Mouse (Mus musculus): ENCODE results near the gene Pdzrn3. TPM values are rescaled to one million over a fixed set of nuclear protein-coding genes. Genes with fewer than 3 reads are reported as not detected.

Pdzrn3 gene
- polyA plus RNA-seq (2015; fragmentation: Nextera tagmentation; extraction: Ambion mirVana) = 0.41 and 0.54 TPM in 2 replicates

DNA sequence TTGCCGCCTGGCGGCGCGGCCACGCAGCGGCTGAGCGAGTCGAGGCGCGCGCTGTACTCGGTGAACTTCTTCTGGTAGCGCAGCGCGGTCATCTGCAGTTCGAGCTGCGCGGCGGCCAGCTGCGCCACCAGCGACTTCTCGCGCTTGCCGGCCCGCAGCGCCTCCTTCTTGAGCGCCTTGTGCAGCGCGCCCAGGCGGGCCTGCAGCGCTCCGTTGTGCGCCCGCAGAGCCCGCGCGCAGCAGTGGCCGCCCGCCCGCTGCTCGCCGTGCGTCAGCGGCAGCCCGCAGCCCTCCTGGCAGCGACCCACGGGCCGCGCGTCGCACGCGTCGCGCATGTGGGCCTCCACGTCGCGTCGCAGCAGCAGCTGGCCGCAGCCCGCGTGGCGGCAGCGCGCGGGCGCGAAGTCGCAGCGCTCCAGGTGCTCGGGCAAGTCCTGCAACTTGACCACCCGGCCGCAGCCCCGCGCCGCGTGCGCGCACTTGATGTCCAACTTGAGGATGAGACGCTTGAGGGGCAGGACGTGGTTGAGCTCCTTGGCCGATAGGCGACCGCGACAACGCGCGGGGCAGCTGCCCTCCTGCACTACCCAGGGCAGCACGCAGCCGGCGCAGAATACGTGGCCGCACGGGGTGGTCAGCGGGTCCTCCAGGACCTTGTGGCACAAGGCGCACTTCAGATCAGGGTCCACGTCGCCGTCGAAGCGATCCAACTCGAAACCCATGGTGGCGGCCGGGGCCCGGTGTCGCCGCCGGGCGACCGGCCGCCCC, at the start of gene Pdzrn3:
Pdzrn3 (minus strand) TSS at position 731 of the 768 bp plus-strand sequence.
- Histone ChIP-seq H3K4me1 (ENCODE audit: control insufficient read depth, low read depth, low read length) (peaks cover 3% of the 10 kb centered on the region), H3K27ac (ENCODE audit: low read length) (no peak within 1 kb of the TSS), H3K36me3 (ENCODE audit: control insufficient read depth, insufficient read depth) (no peaks in the 10 kb centered on the region), H3K4me3 (ENCODE audit: low read depth, low read length) (peak within 1 kb of the TSS; percentile 55), H3K9me3 (replicated peaks; ENCODE audit: control insufficient read depth, low read length) (no peaks in the 10 kb centered on the region), H3K27me3 (ENCODE audit: control insufficient read depth, insufficient read depth, low read depth, low read length) (peaks cover 27% of the 10 kb centered on the region), H3K4me2 (ENCODE audit: low read depth, low read length) (peak within 1 kb of the TSS; percentile 68), H3K9ac (ENCODE audit: low read depth, low read length) (peak within 1 kb of the TSS; percentile 31)
- ATAC-seq (ENCODE audit: low read depth) = peak; percentile 17; the same call in 1 of the 2 replicates
- WGBS (ENCODE audit: insufficient replicate concordance) = under 1% methylated on average over 111 of the region's 111 CpGs

DNA sequence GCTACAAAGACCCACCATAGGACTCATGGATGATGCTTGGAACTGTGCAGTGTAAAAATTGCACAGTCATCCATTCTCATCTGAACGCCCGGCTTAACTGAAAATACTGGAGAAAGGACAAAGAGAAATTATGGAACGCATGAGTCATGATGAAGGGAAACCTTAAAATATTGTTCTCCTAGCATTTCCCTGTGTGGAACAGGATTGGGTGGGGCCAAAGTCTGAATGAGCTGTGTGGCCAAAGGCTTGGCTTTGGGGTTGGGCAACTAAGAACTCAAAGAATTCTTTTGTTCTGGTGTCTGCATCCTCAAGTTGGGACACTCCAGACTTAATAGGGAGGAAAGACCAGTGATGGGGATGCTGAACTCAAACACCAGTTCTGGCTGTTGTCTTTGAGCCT, 49.6 kb upstream of the Pdzrn3 start:
- H3K27ac ChIP-seq (ENCODE audit: low read length) = no peak overlapping the region
- no peaks in the 10 kb centered on the region for H3K36me3 ChIP-seq (ENCODE audit: control insufficient read depth, insufficient read depth)
- no peak overlapping the region for H3K4me2 ChIP-seq (ENCODE audit: low read depth, low read length)
- no peak overlapping the region for H3K4me3 ChIP-seq (ENCODE audit: low read depth, low read length)
- ATAC-seq (ENCODE audit: low read depth) = no peak
- H3K27me3 ChIP-seq (ENCODE audit: control insufficient read depth, insufficient read depth, low read depth, low read length) = no peaks in the 10 kb centered on the region
- WGBS (ENCODE audit: insufficient replicate concordance) = 61% methylated on average over 3 of the region's 3 CpGs
- no peaks in the 10 kb centered on the region for H3K9me3 ChIP-seq (replicated peaks; ENCODE audit: control insufficient read depth, low read length)
- H3K9ac ChIP-seq (ENCODE audit: low read depth, low read length) = no peak overlapping the region
- H3K4me1 ChIP-seq (ENCODE audit: control insufficient read depth, low read depth, low read length) = no peaks in the 10 kb centered on the region

DNA sequence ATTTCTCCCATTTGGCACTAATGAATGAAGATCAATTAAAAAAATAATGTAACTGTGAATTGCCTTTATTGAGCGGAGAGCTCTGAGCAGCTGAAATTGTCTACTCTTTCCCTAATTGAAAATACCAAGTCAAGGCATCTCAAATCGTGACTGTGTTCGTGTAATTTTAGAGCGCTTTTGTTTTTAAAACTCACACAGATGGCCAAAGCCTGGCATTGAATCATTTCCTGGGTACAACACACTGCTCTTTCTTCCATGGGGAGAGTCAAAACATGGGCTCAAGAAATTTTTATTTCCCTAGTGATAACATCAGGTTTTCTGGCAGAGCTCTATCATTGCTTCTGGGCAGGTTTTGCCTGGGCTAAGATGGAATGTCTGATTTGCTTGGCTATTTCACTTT, 48.6 kb upstream of the Pdzrn3 start:
- H3K9ac ChIP-seq (ENCODE audit: low read depth, low read length) = no peak overlapping the region
- H3K36me3 ChIP-seq (ENCODE audit: control insufficient read depth, insufficient read depth) = no peaks in the 10 kb centered on the region
- H3K4me1 ChIP-seq (ENCODE audit: control insufficient read depth, low read depth, low read length) = no peaks in the 10 kb centered on the region
- H3K9me3 ChIP-seq (replicated peaks; ENCODE audit: control insufficient read depth, low read length) = no peaks in the 10 kb centered on the region
- no peaks in the 10 kb centered on the region for H3K27me3 ChIP-seq (ENCODE audit: control insufficient read depth, insufficient read depth, low read depth, low read length)
- H3K4me2 ChIP-seq (ENCODE audit: low read depth, low read length) = no peak overlapping the region
- no peak overlapping the region for H3K4me3 ChIP-seq (ENCODE audit: low read depth, low read length)
- H3K27ac ChIP-seq (ENCODE audit: low read length) = no peak overlapping the region
- 67% methylated on average over 4 of the region's 4 CpGs for WGBS (ENCODE audit: insufficient replicate concordance)
- ATAC-seq (ENCODE audit: low read depth) = no peak

DNA sequence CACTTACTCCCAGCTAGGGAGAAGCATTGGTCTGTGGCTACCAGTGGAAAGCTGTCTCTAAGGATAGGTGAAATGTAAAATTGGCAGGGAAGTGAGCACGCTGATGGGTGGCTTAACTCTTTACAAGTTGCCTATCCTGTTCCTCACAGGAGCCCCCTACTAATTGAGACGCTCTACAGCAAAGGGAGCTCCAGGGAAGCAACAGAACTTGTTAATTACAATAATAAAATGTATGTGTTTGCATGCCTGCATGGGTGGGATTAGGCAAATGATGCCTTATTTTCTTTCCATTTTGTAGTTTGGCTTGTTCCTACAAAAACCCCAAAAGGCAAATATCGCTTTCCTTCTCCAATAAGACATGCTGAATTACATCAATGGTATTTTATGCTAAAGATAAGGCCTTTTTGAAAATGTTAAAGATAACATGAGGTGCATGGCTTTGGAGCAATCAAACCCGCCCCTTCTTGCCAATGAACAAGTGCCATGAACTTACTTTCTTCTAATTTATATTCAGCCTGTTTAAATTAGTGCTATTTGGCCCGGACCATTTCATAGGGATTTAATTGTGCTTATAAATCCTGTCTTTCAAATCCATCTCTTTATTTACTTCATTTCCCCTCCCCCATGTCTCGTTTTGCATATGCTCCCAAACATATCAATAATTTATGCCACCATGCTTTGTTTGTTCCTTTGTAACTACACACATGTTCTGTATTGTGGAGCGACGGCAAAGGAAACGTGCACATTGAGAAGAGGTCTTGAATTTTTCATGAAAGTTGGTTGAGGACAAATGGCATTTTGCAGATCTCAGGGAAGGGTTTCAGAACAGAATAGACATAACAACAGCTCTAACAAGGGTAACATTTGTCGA, 44.6 kb upstream of the Pdzrn3 start:
- Histone ChIP-seq H3K27me3 (ENCODE audit: control insufficient read depth, insufficient read depth, low read depth, low read length) (no peaks in the 10 kb centered on the region), H3K27ac (ENCODE audit: low read length) (no peak overlapping the region), H3K4me3 (ENCODE audit: low read depth, low read length) (no peak overlapping the region), H3K4me1 (ENCODE audit: control insufficient read depth, low read depth, low read length) (no peaks in the 10 kb centered on the region), H3K9ac (ENCODE audit: low read depth, low read length) (no peak overlapping the region), H3K36me3 (ENCODE audit: control insufficient read depth, insufficient read depth) (no peaks in the 10 kb centered on the region), H3K9me3 (replicated peaks; ENCODE audit: control insufficient read depth, low read length) (no peaks in the 10 kb centered on the region), H3K4me2 (ENCODE audit: low read depth, low read length) (no peak overlapping the region)
- WGBS (ENCODE audit: insufficient replicate concordance) = 56% methylated on average over 10 of the region's 10 CpGs
- ATAC-seq (ENCODE audit: low read depth) = no peak

DNA sequence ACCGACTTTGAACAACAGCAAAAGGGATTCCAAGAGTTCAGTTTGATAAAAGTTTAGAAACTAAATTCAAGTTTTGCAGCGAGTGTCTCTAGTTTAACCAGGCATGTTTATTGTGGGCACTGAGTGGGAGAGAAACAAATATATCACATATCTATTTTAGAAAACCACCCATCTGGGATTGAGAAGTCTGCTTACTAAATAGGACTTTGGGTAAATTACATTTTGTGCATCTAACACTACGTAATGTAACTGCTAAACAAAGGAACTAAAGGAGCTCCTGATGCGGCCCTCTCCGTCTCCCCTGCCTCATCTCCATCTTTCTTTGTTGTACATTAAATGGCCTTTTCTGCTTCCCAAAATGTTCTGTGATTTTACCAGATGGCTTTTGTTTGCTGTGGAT, 40.5 kb upstream of the Pdzrn3 start:
- Histone ChIP-seq H3K9ac (ENCODE audit: low read depth, low read length) (no peak overlapping the region), H3K9me3 (replicated peaks; ENCODE audit: control insufficient read depth, low read length) (no peaks in the 10 kb centered on the region), H3K36me3 (ENCODE audit: control insufficient read depth, insufficient read depth) (no peaks in the 10 kb centered on the region), H3K27ac (ENCODE audit: low read length) (no peak overlapping the region), H3K4me2 (ENCODE audit: low read depth, low read length) (no peak overlapping the region), H3K4me1 (ENCODE audit: control insufficient read depth, low read depth, low read length) (no peaks in the 10 kb centered on the region), H3K4me3 (ENCODE audit: low read depth, low read length) (no peak overlapping the region), H3K27me3 (ENCODE audit: control insufficient read depth, insufficient read depth, low read depth, low read length) (no peaks in the 10 kb centered on the region)
- WGBS (ENCODE audit: insufficient replicate concordance) = 65% methylated on average over 5 of the region's 5 CpGs
- ATAC-seq (ENCODE audit: low read depth) = no peak

DNA sequence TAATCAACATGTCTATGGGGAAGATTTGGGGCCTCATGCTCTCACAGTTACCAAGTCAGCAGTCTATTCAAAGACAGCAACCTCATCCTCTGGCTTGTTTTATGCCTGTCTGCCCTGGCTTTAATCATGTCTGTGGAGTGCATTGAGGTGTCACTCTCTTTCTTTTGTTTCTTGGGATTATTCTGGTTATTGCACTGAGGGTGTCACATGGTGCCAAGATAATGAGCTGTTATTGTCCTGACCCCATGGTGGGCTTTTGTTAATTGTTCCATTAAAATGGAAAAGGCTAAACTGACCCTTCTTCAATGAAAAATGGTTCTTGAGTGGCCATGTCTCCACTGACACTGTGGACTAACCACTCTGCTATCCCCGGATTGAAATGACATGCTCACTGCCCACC, 34.0 kb upstream of the Pdzrn3 start:
- no peaks in the 10 kb centered on the region for H3K36me3 ChIP-seq (ENCODE audit: control insufficient read depth, insufficient read depth)
- WGBS (ENCODE audit: insufficient replicate concordance) = 39% methylated on average over 1 of the region's 1 CpGs
- ATAC-seq (ENCODE audit: low read depth) = no peak

DNA sequence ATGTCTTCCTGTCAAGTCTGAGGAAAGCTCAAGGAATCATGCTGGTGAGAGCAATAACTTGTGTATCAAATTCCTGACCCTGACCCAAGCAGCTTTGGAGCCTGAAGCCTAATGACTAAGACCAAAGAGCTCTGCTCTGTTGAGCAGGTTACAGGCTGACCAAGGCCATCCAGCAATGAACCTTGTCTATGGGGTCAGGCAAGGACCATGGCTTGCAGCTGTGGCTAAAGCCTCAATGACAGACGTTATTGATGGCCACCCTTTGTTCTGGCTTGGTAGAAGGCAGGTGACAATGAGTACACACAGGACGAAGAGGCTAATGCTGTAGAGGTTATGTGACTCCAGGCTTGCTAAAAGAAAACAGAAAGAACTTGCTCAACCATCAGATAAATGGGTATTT, 33.4 kb upstream of the Pdzrn3 start:
- H3K9ac ChIP-seq (ENCODE audit: low read depth, low read length) = no peak overlapping the region
- no peaks in the 10 kb centered on the region for H3K9me3 ChIP-seq (replicated peaks; ENCODE audit: control insufficient read depth, low read length)
- no peak overlapping the region for H3K4me3 ChIP-seq (ENCODE audit: low read depth, low read length)
- H3K36me3 ChIP-seq (ENCODE audit: control insufficient read depth, insufficient read depth) = no peaks in the 10 kb centered on the region
- ATAC-seq (ENCODE audit: low read depth) = no peak
- H3K27me3 ChIP-seq (ENCODE audit: control insufficient read depth, insufficient read depth, low read depth, low read length) = no peaks in the 10 kb centered on the region
- H3K4me1 ChIP-seq (ENCODE audit: control insufficient read depth, low read depth, low read length) = no peaks in the 10 kb centered on the region
- no peak overlapping the region for H3K4me2 ChIP-seq (ENCODE audit: low read depth, low read length)
- H3K27ac ChIP-seq (ENCODE audit: low read length) = no peak overlapping the region
- 26% methylated on average over 2 of the region's 2 CpGs for WGBS (ENCODE audit: insufficient replicate concordance)

More for the DNA sequence above, 34.0 kb upstream of the Pdzrn3 start:
- no peak overlapping the region for H3K27ac ChIP-seq (ENCODE audit: low read length)
- H3K27me3 ChIP-seq (ENCODE audit: control insufficient read depth, insufficient read depth, low read depth, low read length) = no peaks in the 10 kb centered on the region
- H3K9me3 ChIP-seq (replicated peaks; ENCODE audit: control insufficient read depth, low read length) = no peaks in the 10 kb centered on the region
- no peak overlapping the region for H3K4me3 ChIP-seq (ENCODE audit: low read depth, low read length)
- H3K9ac ChIP-seq (ENCODE audit: low read depth, low read length) = no peak overlapping the region
- no peak overlapping the region for H3K4me2 ChIP-seq (ENCODE audit: low read depth, low read length)
- no peaks in the 10 kb centered on the region for H3K4me1 ChIP-seq (ENCODE audit: control insufficient read depth, low read depth, low read length)

DNA sequence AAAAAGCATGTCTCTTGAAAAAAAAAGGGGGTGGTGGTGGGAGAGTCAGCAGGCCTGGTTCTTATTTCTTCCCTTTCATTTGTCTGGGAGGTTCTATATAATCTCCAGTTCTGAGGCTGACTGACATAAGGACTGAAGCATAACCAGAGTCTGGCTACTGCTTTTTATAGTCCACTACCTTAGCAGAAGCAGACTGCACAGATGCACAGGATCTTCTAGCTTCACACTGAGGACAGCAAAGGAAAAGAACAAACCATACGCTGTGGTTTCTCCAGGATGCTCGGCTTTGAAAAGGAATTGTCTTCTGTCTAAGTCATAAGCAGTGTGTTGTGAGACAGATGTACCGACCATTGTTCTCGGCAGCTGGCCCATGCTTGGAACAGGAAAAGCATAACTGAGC, 19.0 kb upstream of the Pdzrn3 start:
- no peaks in the 10 kb centered on the region for H3K27me3 ChIP-seq (ENCODE audit: control insufficient read depth, insufficient read depth, low read depth, low read length)
- no peak overlapping the region for H3K27ac ChIP-seq (ENCODE audit: low read length)
- no peak overlapping the region for H3K4me2 ChIP-seq (ENCODE audit: low read depth, low read length)
- no peak overlapping the region for H3K9ac ChIP-seq (ENCODE audit: low read depth, low read length)
- no peaks in the 10 kb centered on the region for H3K4me1 ChIP-seq (ENCODE audit: control insufficient read depth, low read depth, low read length)
- WGBS (ENCODE audit: insufficient replicate concordance) = 36% methylated on average over 4 of the region's 4 CpGs
- no peaks in the 10 kb centered on the region for H3K9me3 ChIP-seq (replicated peaks; ENCODE audit: control insufficient read depth, low read length)
- H3K4me3 ChIP-seq (ENCODE audit: low read depth, low read length) = no peak overlapping the region
- H3K36me3 ChIP-seq (ENCODE audit: control insufficient read depth, insufficient read depth) = no peaks in the 10 kb centered on the region
- ATAC-seq (ENCODE audit: low read depth) = no peak

DNA sequence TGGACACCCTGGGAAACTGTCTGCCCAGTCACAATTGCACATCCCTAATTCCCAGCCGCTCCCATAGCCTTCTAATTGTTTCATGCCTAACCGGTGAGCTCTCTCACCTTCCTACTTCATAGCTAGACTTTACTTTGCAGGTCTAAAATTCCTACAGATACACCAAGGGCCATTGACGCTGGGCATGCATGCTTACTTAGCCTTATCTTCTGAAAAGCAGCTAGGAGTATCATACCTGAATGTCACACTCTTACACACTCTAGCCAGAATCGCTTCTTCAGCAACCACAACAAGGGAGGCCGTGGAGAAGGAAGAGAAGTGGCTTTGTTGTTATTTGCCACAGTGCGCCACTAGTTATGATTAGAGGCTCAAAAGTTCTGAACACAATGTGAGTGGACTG, 18.2 kb upstream of the Pdzrn3 start:
- no peak overlapping the region for H3K4me2 ChIP-seq (ENCODE audit: low read depth, low read length)
- H3K9me3 ChIP-seq (replicated peaks; ENCODE audit: control insufficient read depth, low read length) = no peaks in the 10 kb centered on the region
- H3K27ac ChIP-seq (ENCODE audit: low read length) = no peak overlapping the region
- WGBS (ENCODE audit: insufficient replicate concordance) = 69% methylated on average over 6 of the region's 6 CpGs
- no peaks in the 10 kb centered on the region for H3K4me1 ChIP-seq (ENCODE audit: control insufficient read depth, low read depth, low read length)
- ATAC-seq (ENCODE audit: low read depth) = no peak
- no peak overlapping the region for H3K9ac ChIP-seq (ENCODE audit: low read depth, low read length)
- H3K36me3 ChIP-seq (ENCODE audit: control insufficient read depth, insufficient read depth) = no peaks in the 10 kb centered on the region
- H3K4me3 ChIP-seq (ENCODE audit: low read depth, low read length) = no peak overlapping the region
- H3K27me3 ChIP-seq (ENCODE audit: control insufficient read depth, insufficient read depth, low read depth, low read length) = no peaks in the 10 kb centered on the region

Data from liver, embryonic 16.5 days (tissue).